Mouse (Mus musculus): Measurements from ENCODE around the gene Slc35d2. TPM values are rescaled to one million over a fixed set of nuclear protein-coding genes. Genes with fewer than 3 reads are reported as not detected.
"Not testable (repeated sequence)": the region's sequence is repeated elsewhere in the genome, so short reads cannot be mapped to it uniquely, and the experiment has no call there.

Gene Slc35d2
- total RNA-seq, 2 experiments from 2014 or later: 0.43 to 0.55 TPM

DNA sequence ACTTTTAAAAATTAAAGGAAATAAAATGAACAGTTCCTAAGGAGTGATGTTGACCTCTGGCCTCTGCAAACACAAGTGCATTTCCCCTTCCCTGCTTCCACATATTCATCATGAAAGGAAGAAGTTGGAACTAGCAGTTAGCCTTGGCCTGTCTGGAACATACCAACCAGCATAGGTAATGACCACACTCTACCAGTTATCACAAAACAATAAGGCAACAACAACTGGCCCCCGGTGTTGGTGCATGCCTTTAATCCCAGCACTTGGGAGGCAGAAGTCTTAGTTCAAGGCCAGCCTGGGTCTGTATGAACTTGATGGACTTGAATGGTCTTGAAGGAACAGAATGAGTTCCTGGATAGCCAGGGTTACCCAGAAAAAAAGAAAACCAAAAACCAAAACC, 18.7 kb downstream of the Slc35d2 start:
- no peak for DNase-seq

DNA sequence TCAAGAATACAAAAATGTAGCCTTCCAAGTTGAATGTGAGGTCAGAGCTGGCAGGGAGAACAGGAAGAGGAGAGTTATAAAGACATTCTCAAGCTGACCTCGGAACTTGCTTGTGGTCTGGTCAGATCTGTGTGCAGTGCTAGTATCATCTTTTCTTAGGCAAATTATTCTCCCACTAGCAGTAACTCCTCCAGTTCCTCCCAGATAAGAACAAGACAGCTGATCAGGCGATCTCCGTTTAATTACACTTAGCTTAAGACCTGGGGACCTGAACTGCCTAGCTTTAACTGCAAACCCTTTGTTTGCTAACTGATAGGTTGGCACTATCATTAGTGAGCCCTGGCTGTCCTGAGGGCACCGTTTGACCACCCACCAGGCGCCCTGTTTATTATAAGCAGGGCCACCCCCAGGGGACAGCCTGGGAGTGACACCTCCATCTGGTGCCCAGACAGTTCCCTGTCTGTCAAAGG, 20.8 kb downstream of the Slc35d2 start:
- no peak for DNase-seq

DNA sequence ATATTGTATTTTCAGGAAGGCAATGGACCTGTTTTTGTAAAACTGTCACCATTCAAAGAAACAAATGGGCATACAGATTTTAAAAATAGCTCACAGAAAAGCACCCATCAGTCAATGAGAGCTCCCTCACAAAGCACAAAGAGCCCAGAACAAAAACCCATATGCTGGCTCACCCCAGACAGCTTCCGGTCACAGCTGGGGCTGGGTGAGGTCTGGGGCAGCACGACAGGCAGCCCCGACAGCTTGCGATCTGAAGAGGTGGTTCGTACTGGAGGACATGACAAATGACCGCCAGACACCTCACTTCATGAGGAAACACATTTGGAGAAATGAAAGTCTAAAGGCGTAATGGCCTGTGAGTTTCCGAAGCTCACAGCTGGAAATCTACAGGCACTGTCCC, 21.6 kb downstream of the Slc35d2 start:
- no peak for DNase-seq

DNA sequence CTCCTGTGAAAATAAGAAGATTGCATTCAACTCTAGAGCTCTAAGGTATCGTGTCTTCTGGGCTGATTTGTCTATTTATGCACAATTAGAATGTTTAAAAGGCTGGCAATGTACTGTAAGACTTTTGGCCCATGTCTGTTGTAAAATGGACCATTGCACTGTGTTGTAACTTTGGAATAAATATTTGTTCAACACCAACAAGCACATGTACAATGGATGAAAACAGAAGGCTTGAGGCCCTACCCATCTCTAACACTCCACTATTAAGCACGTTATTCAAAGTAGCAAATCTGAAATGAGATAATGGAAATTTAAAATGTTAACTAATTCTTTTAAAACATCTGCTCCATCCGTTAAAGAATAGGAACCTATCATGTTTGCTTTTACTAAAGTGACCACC, 22.1 kb downstream of the Slc35d2 start:
- no peak for DNase-seq

DNA sequence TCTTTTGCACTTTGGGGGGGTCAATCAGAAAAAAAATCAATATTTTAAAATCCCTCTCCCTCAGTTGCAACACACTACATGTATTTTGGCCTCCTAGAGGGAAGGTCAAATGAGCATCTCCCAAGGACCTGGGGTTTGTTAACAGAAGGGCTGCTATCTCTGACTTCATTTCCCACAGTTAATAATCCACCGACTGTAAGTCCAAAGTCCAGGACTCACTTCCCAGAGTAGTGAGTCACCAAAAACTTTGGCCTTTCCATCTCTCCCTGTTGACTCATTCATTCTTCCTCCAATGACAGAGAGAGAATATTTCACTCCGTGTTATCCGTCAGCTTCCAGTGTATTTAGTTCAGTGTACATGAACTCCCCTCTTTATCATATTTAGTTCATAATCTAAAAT, 23.5 kb downstream of the Slc35d2 start:
- no peak for DNase-seq

DNA sequence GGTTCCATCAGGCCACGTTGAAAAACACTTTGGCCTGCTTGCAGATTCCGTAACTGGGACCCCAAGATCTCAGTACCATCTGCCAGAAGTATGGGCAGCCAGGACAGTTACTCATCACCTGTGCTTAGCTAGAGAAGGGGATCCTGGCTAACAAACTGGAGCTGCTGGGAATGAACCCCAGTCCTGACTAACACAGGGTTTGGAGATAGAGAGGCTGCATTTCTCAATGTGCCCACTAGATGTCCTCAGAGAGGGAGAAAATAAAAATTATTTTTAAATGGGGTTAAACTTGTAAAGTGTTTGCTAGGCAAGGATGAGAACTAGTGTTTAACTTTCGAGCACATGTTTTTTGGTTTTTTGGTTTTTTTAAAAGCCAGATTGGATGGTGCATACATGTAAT, 29.0 kb downstream of the Slc35d2 start:
- DNase-seq: peak in 1 of 2 experiments; percentile 10

DNA sequence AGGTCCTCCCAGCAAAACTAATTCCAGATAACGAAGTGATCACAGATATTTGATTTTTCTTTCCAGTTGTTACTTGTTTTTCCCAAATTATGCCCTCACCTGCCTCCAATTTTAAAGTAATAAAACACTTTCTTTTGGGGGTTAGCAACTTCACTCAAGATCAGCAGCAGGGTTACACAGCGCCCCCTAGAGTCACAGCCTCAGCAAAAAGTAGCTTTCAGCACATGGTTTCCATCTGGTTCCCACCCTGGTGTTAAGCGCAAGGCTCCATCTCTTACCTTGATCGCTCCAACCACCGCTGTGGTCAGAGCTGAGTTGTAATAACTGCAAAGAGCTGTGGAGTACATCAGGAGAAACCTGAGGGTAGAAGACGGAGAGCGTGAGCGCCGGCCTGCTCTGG, 30.2 kb downstream of the Slc35d2 start:
- no peak for DNase-seq

DNA sequence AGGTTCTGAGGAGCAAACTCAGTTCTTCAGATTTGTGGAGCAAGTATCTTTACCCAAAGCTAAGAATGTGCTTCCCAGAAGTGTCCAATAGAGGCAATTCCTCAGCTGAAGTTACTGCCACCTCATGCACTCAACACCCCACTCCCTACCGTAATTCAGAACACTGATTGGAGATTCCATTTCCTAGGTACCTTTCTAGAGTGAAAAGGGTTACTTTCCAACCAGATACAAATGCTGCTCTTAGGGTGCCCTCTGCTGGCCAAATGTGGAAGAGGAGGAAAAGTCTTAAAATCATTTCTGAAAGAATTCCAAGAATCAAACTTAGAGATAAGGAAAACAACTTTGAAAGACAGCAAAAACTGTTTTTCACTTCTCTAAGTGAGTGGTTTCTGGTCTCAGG, 35.8 kb downstream of the Slc35d2 start:
- peak; percentile 16 to 46 for DNase-seq

DNA sequence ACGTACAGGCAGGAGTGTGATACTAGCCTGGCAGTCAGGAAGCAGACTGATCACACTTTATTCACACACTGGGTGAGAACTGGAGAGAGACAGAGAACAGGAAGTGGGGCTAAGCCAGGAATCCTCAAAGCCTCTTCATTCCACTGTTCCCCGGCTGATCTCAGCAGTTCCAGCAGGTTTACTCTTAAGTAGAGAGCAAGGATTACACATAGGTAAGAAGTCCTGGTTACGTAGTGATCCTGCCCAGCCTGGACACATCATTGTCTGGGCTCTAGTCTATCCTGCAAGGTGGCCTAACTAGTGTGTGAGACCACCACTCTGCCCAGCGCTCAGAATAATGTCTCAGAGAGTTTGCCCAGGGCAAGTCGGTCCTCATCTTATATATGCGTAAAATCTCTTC, 36.4 kb downstream of the Slc35d2 start:
- DNase-seq: no peak

DNA sequence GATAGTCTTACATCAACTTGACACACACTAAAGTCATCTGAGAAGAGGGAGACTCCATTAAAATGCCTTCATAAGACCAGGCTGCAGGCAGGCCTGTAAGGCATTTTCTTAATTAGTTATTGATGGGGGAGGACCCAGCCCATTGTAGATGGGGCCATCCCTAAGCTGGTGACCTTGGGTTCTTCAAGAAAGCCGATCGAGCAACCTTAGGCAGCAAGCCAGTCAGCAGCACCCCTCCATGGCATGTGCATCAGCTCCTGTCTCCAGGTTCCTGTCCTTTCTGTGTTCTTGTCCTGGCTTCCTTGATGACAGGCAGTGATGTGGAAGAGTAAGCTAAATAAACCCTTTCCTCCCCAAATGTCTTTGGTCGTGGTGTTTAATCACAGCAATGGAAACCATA, 37.0 kb downstream of the Slc35d2 start:
- no peak for DNase-seq

DNA sequence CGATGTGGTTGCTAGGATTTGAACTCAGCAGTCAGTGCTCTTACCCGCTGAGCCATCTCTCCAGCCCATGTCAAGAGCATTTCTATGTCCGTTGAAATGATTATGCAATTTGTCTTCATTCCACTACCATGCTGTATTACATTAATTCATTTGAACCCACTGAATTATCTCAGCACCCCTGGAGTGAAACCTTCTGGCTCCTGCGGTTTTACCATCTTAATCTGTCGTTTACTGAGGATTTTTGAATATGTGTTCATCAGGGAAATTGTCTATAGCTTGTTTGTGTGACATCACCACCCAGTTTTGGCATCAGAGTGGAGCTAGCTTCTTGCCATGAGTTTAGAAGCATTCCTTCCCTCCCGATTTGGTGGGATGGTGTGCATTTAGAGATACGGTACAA, 38.2 kb downstream of the Slc35d2 start:
- no peak for DNase-seq

DNA sequence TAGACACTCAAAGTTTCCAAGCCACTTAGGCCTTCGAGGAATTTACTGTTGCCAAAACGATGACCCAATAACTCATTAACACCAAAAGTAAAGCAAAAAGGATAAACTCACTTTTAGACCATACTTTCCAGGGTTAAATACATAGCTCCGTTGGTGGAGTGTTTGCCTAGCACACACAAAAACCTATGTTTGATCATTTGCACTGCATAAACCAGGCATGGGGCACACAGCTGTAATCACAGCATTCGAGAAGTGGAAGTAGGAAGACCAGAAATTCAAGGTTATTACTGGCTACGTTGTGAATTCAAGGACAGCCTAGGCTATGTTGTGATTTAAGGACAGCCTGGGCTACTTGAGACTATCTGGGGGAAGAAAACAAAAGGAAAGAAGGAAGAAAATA, 38.9 kb downstream of the Slc35d2 start:
- no peak for DNase-seq

DNA sequence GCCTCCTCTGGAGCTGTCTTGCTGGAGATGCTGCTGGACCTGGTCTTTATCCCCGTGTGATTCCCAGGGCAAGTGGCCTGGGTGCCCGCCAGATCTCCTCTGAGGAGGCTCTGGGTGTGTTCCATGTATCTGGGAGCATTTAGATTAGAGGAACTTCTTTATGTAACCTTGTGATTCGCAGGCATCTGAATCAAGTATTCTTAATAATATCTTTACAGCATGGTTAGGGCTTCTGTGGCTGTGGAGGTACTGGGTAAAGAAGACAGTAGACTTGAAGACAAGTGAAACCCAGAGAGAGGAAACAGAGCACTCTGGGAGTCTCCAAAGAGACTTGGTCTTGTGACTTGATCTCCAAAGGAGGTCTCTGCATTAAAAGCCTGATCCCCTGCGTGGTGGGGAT, 40.0 kb downstream of the Slc35d2 start, which contains the start of gene Hsd17b3:
Gene Hsd17b3 (minus strand): TSS at position 101 of the 400 bp plus-strand sequence.
- DNase-seq: no peak

DNA sequence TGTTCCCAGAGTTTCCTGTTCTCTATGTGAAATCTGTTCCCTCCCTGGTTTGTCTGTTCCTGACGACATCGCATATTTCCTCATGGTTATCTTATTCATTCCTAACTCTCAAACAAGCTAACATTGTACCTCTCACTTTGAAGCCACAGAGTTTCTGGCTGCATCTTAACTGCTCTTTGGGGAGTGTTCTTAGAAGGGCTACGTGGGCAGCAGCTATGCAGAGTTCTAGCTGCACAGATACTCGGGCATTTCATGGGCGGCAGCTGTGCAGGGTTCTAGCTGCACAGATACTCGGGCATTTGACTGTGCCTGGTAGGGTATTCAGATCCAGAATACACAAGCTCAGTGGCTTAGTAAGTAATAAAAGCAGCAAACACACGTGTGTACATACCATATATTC, 41.1 kb downstream of the Slc35d2 start:
- DNase-seq: no peak

DNA sequence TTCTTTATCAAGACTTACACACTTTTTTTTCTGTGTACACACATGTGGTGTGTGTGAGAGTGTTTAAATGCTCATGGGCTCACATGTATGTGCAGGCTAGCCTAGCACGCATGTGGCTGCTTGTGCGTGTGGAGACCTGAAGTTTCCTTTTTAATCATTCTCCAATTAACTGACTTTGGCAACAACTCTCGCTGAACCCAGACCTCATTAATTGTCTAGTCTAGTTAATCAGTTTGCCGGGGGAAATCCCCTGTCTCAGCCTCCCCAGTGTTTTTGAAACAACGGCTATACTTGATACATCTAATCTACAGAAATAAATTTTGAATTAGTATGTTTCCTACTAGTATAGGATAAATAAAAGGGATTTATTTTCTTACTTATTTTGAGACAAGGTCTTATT, 43.1 kb downstream of the Slc35d2 start:
- no peak for DNase-seq

DNA sequence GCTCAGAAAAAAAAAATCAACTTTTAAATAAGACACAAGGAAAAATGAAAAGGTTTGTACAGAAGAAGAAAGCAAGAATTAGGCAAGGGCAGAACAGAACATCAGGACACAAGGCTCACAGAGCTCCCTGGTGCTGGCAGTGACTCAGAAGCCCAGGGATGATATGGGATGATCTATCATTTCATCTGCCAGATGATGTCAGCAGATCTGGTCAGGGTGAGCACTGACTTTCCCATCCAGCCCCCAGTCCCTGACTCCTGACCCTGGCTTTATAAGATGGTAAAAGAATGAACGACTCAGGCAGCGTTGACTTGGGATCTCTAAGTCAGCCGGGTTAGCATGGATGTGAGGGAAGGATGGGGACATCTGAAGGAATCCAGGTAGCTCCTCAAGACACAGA, 45.8 kb downstream of the Slc35d2 start:
- DNase-seq: no peak

DNA sequence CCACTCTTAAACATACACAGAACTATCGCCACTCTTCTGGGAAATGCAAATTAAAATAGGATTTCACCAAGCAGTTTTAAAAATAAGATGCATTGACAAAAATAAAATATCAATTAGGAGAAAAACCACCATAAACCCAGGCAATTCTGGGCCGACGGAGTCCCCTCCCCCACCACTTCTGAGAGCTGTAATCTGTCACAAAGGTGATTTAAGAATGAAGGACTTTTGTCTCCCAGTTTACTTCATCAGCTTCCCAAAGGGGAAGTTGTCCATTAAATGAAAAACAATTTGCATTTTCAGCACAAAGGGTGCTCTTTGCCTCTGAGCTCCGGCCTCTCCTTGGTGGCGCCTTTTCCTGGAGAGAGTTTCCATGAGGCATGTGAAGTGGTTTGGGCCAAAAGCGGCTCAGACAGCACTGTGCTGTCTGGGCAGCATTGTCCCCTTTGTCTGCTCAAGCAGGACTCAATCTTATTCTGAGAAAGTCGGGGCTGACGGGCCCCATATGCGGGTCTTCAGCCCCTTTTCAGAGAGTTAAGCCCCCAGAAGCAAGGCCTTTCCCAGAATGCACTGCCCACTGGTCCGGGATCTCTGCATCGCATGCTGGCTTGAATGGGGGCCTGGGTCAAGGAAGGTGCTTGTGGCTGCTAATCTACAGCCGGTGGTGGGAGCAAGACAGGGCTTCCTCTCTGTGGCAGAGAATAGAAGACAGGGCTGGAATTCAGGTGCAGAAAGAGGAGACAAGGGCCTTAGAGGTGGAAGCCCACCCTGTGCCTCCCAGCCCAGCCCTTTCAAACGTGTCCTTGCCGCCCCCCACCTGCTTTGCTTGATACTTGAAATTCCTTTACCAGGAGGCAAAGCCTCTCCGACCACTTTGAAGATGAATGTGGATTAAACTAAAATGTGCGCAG, 47.9 kb downstream of the Slc35d2 start:
- no peak for DNase-seq

DNA sequence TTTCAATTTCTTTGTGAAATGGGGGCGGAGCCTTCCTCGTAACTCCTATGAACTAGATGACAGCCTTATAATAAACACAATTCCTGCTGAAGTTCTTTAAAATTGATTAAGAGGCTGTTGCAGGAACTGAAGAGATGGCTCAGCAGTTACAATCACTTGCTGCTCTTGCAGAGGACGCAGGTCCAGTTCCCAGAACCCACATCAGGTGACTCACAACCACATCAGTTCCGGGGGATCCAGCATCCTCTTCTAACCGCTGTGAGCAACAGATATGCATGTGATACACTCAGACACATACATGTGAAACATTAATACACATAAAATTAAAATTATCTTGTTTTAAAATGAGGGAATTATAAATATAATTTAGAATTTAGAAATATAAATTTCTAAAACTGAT, 51.6 kb downstream of the Slc35d2 start:
- DNase-seq: no peak

DNA sequence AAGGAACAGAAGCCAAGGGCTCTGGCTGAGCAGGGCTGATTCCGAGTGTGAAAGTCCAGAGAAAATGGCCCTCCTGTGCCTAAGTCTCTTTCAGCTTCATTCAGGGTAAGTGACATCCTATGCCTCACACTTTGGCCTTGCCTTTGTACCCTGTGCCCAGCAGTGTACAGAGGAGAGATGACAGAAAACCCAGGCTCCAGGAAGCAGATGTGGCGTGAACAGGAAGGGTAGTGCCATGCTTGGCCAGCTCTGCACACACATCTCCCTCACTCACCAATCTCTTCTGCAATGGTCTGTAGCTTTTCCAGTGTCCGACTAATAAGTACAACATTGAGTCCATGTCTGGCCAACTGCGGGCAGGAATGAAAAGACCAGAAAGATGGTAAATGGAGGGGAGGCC, 53.1 kb downstream of the Slc35d2 start:
- DNase-seq: no peak

DNA sequence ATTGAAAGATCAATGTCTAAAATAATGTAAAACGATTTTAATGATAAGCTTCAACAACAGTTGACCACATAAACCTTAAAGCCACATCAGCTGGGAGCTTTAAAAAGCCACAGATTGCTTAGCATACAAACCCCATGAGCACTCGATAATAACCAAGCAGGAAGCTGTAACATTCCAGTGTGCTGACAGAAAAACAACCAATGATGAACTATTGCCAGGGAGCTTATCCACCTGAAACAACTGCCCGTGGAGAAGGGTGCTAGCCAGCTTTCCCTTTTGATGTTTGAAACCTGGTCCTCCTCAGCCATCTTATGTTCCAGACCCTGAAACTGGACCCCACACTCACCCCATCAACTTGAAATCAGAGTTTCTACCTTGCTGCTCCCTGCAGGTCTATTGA, 62.5 kb downstream of the Slc35d2 start:
- no peak for DNase-seq

DNA sequence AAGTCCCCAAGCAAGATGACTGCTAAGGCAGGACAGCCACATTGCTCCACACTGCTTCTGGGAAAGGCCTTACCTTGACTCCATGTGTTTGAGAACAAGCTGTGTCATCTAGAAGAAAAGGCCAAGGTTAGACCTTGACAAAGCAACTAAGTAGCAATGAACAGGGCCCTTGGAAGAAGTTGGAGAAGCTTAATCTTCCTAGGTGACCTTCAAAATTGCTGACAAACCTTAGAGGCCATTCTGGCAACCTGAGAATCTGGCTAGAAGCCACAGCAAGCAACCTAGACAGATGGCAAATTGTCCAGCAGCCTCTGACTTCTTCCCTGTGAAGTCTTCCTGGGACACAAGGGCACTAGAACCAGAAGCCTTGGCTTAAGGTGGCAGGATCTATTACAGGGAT, 64.9 kb downstream of the Slc35d2 start:
- DNase-seq: no peak

DNA sequence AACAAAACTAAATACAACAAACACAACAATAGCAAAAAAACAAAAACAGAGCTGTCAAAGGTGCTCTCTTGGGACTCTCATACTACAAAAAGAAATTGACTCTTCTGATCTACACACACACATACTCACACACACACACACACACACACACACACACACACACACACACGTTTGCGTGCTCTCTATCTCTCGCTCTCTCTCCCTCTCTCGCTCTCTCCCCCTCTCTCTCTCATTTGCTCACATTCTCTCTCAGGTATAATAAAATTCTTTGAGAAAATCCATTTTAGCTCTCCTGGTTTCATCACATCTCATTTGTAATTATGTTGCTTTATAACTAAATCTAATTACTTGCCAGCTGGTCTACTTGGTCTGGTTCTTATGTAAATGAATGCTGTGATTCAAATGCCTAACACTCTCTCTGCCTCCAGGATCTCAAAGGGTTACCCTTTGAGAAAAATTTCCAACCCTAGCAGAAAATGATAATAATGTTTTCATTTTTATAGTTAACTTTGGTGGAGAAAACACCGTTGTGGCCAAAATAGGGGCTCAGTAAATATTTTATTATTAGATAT, 68.1 kb downstream of the Slc35d2 start:
- no peak for DNase-seq

DNA sequence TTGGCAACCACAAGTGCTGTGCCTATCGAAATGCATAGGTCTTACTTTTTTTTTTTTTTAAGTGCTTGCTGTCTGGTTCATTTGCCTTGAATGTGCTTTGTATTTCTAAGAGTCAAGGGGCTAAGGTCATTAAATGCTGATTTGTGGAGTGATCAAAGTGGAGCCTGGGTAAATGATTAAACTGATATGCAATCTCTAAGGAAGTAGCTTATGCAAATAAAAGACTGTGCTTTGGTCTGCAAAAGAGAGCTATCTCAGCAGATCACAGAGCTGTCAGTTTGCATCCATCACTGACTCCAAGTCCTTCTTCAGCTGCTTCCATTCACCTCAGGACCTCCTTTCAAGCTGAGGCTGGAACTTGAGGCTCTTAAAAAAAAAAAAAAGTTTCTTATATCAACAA, 75.2 kb downstream of the Slc35d2 start:
- no peak for DNase-seq

DNA sequence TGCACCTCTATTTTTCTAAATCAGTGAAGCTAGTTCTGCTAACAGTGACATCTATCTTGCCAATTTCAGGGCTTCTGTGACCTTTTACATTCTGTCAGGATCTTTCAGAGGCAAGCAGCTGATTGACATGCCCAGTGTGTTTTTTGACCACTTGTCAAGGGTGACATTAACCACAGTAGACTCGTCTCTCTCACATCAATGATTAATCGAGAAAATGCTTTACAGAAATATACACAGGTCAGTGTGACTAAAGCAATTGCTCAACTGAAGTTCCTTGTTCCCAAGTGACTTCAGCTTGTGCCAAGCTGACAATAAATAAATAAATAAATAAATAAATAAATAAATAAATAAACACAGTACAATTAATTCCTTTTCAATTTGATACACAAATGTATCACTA, 76.9 kb downstream of the Slc35d2 start:
- not testable (repeated sequence) for DNase-seq

Data from layer of hippocampus, postnatal 36 days (tissue).